Mouse (Mus musculus) G1E (cell line): Measurements from ENCODE around the gene Commd4.

ENCODE experiments used
- CTCF ChIP-seq: IDR thresholded peaks from 2 replicates; pipeline ENCODE4 v1.5.1; 2012; ENCODE audit warnings: low read depth, low read length, inconsistent platforms, mixed read lengths
- POLR2AphosphoS5 ChIP-seq: IDR thresholded peaks from 2 replicates; pipeline ENCODE4 v1.6.1; 2012; ENCODE audit warnings: low read depth, low read length, inconsistent platforms; ENCODE audit not compliant: insufficient replicate concordance

GRCm38 (mm10) chr9:57117261-57117755, 40.8 kb downstream of the Commd4 start:
- no peak for TF ChIP-seq CTCF
- TF ChIP-seq POLR2AphosphoS5 = no peak
